Mouse (Mus musculus) lung, postnatal 25 days (tissue): ENCODE results near the gene Plek.

Experiments
- DNase-seq: peaks from one replicate; pipeline ENCODE4 v3.0.0; 2022; ENCODE audit warnings: low spot score

The Plek gene

DNA sequence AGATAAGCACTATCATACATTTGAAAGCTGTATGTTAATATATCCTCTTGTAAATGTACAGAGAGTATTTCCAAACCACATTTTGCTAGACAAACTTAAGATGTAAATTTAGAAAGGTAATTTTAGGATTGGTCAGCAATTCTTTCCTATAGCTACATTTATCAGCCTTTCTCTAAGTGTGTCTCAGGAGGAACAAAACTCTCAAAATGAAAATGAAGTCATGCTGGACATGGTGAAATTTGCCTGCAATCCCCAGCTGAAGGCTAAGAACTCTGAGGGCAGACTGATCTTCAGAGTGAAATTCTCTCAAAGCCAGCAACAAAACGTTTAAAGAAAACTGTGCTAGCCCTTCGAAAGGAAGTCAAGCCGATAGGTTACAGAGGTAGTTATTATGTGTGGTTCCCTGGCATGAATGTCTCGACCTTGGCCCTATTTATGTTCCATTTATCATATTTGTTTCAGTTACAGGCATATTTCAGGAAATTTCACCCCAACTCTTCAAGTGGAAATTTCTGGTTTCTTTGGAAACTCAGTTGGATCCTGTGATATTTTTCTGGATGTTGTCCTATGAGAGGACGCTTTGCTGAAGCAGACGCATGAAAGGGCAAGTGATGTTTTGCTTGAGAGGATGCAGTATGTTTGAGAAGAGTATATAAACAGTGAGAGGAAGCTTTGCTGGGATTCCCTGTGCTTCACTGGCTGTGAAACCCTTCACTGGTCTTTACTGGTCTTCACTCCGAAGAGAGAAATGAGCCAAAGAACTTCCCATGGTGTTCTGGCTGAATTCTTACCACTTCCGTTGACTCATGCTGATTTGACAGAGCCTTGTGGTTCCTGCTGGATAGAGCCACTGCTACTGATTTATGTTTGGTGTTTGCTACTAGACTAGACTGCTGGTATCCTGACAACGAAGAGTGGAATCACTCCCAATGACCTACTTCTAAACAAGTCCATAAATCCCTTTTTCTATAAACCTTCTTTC, 51.5 kb downstream of the Plek start:
- DNase-seq, result no peak

DNA sequence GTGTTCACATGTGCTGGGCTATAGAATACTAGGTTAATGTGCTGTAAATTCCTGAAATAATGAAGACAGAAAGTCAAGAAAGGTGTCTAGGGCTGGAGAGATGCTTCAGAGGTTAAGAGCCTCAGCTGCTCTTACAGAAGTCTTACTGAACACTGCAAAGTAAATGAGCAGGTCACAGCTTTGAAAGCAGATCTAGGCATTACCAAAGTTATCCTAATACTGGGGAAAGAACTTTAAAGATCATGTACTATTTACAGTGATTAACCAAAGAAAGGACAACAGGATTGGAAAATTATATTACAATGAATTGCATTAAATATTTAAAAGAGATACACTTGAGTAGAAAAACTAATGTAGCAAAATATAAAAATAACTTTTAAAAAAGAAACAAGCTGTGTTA, 52.2 kb downstream of the Plek start:
- DNase-seq, result no peak

GRCm38 (mm10) chr11:16999387-16999786, 52.8 kb downstream of the Plek start:
- no peak for DNase-seq

- DNase-seq, result no peak
Measured at GRCm38 (mm10) chr11:16997465-16997864, 54.7 kb downstream of the Plek start.

DNA sequence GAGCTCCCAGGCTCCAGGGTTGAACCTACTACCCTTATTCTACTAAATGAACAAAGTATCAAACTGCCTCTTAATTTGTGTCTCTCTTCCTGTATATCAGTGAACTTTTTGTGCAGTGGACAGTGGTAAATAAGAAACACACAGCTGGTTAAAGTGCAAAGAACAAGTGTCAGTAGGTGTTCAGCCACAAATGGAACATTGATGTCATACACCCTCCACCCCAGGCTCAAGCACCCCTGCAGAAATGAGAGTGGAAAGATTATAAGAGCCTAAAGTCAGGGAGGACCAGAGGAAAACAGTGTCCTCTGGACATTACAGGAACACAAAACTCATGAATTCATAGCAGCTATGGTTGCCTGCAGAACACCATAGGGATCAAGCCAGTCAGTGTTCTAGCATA, 55.4 kb downstream of the Plek start:
- no peak for DNase-seq

DNA sequence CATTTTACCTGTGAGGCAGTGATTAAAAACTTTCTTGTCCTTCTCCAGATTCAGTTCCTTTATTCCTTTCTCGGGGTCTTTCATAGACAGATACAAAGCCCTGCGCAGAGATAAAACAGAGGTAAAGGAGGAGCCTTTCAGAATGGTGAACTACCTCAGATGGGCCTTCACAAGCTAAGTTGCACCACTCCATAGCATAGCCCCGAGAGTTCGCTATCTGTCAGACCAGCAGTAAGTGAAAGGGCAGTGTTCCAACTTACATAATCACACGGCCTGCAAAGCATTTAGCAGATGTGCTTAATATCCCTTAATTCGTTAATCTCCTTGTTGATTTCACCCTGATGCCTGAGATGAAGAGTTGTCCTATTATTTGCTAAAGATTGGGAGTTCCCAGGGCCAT, 59.3 kb downstream of the Plek start:
- DNase-seq, result no peak

- no peak for DNase-seq
Measured at GRCm38 (mm10) chr11:16989885-16990284, 62.3 kb downstream of the Plek start.

GRCm38 (mm10) chr11:16987745-16988328, 64.3 kb downstream of the Plek start:
- DNase-seq, result no peak

- no peak for DNase-seq
Measured at GRCm38 (mm10) chr11:16986550-16987187, 65.5 kb downstream of the Plek start.

DNA sequence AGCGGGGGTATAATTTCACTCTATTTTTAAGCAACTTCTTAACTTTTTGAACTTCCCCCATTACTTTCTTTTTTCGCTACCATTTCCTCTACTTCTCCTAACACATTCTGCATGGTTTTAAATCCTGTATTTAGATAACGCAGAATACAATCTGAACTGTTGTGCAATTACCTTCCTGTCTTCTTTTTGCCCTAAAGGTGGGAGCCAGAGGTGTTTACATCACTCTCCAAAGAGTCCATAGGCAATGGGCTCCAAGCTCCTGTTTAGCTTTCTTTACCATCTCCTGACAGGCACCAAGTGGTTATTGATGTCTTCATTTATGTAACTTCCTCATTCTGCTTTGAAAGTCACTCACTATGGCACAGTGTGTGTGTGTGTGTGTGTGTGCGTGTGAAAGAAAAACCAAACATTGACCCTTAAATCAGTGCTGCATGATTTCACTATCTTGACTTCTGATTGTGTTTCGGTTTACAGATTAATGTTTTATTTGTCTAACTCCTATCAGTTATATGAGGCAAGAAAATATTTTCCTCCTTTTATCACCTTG, 73.9 kb downstream of the Plek start:
- DNase-seq, result no peak

GRCm38 (mm10) chr11:16977611-16978010, 74.6 kb downstream of the Plek start:
- peak; percentile 17 for DNase-seq

DNA sequence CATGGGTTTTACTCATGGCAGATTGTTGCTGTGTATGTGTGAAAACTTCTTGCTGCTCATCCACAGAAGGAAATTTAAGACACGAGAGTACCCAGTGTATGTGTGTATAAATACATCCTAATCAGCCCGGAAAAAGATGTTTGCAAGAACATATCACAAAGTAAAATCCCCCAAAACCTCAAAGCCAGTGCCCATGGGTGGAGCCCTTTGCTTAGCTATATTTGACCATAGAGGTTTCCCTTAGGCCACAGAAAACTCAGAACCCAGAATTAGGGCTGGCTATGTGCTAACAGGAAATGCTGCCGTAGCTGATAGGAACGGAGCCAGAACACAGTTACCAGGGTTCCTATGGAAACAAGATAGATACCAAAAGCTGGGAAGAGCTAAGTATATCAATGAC, 75.2 kb downstream of the Plek start:
- DNase-seq, result peak; percentile 43

DNA sequence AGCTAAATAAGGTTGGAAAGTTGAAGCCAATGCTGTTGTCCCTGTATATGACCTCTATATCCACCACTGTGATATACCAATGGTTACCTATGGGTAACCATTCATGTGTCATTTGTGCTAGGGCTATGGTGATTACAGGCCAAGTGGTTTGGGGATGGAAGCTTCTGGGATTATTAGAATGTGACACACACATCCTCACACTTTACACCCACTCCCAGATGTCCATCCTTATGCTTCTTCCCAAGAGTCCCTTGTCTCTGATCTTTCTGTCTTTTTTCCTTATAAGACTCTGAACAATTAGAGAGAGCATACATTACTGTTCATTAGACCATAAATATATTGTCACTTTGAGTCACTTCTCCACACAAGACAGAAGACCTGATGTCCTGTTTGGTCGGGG, 79.1 kb downstream of the Plek start:
- DNase-seq, result no peak

- no peak for DNase-seq
Measured at GRCm38 (mm10) chr11:16972027-16972426, 80.2 kb downstream of the Plek start.

DNA sequence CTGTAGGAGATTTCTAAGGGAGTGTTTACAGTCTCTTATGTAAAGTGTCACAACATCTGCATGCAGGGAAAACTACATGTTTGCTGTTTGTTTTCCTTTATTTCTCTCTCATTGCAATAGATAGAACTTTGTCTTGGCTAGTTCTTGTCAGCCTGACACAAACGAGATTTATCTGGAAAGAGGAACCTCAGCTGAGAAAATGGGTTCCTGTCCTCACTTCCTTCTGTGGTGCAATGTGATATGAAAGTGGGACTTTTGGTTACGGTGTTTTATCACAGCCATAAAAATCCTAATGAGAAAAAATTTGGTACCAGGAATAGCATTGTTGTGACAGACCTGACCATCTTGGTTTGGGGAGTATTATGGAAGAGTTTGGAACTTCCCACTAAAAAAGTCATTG, 82.5 kb downstream of the Plek start:
- peak; percentile 21 for DNase-seq

- DNase-seq, result peak; percentile 41
Measured at GRCm38 (mm10) chr11:16967806-16968205, 84.4 kb downstream of the Plek start.

- DNase-seq, result no peak
Measured at GRCm38 (mm10) chr11:16958520-16958919, 93.7 kb downstream of the Plek start.

DNA sequence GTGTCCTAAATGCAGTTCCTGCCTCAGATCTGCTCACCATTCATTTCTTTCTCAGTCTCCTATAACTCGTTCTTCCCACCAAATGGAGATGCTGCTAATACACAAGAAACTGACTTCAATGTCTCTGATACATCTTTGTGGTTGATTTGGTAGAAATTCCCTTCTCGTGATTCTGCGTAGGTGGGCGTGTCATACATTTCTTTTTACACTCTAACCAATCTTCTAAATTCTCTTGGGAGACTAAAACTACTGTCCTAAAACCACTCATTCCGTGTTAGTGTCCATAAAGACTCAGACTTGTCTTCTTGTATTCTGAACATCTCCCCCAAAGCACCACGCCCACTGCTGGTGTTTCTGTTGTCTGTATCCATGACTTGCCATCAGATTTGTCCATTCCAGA, 95.2 kb downstream of the Plek start:
- no peak for DNase-seq

DNA sequence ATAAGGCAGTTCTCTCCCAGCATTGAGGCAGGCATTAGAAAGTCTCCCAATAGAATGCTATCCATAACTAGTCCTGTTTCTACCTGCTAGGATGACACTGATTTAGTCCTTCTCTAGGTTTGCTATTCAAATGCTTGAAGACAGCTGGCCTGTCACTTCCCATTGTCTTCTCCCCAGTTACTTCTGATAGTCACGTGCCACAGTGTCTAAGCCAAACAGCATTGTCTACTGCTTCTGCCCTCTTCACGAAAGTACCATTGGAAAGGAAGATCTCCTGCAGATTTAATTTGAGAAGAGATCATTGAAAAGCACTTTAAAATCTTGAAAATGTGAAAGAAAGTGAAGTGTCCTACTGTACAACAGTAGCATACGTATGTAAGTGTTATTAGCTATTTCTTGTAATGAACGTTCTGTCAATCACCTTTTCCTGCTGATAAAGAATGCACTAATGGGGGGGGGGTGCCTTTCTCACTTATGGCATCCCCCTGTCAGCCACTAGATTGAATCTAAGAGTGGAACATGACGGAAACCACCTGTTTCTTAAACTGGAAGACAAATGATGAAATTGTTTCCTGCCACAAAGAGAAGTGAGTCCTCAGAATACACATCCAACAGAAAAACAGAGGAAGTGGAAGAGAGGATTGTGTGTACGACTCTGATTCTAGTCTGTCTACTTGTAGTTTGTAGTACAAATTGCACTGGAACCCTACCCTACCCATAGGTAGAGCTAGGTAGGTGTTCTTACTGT, 95.9 kb downstream of the Plek start:
- DNase-seq, result no peak

GRCm38 (mm10) chr11:16951761-16952010, 100.5 kb downstream of the Plek start:
- DNase-seq, result no peak

GRCm38 (mm10) chr11:16950976-16951760, 101.0 kb downstream of the Plek start, which contains the start of gene Fbxo48:
Fbxo48 (plus strand) TSS chr11:16951375.
- DNase-seq, result peak; percentile 98
